Mouse (Mus musculus) liver, postnatal 0 days (tissue): ENCODE measurements at regions not wholly inside any gene's neighbourhood (a gene's known extent, or its start where the extent isn't known, plus 50 kb on each side); places are given as distances from the start of the nearest gene placed in this dataset.

Experiments used
- ATAC-seq: fragments of 200-750 bp; cut with Nextera tagmentation; 2 replicates; pipeline ENCODE4 v1.8.0; 2017; ENCODE audit warnings: mild to moderate bottlenecking, moderate library complexity
- DNase-seq: peaks from one replicate; pipeline ENCODE4 v3.0.0-alpha.2; 2016
- H3K27ac ChIP-seq: fragments of 300-500 bp; sonication (generic); 2 replicates; pipeline ENCODE4 v1.5.1; 2014; ENCODE audit warnings: antibody characterized with exemption, moderate library complexity, mild to moderate bottlenecking, low read depth
- H3K27me3 ChIP-seq: fragments of 300-500 bp; sonication (generic); 2 replicates; pipeline ENCODE4 v1.6.1; 2014; ENCODE audit warnings: low read length, control low read depth, mixed read lengths; ENCODE audit not compliant: insufficient read depth
- H3K36me3 ChIP-seq: fragments of 300-500 bp; sonication (generic); replicated peaks from 2 replicates; pipeline ENCODE4 v1.6.1; 2014; ENCODE audit warnings: mild to moderate bottlenecking, control low read depth, low read length, moderate library complexity, mixed read lengths; ENCODE audit not compliant: insufficient read depth
- H3K4me1 ChIP-seq: fragments of 300-500 bp; sonication (generic); 2 replicates; pipeline ENCODE4 v1.6.1; 2014; ENCODE audit warnings: antibody characterized with exemption, mild to moderate bottlenecking, control low read depth; ENCODE audit not compliant: insufficient read depth
- H3K4me2 ChIP-seq: fragments of 300-500 bp; sonication (generic); 2 replicates; pipeline ENCODE4 v1.6.1; 2014; ENCODE audit warnings: low read depth, mild to moderate bottlenecking, low read length, moderate library complexity, mixed read lengths
- H3K4me3 ChIP-seq: fragments of 300-500 bp; sonication (generic); 2 replicates; pipeline ENCODE4 v1.5.1; 2014; ENCODE audit warnings: low read depth, low read length
- H3K9ac ChIP-seq: fragments of 300-500 bp; sonication (generic); replicated peaks from 2 replicates; pipeline ENCODE4 v1.6.1; 2014; ENCODE audit warnings: mild to moderate bottlenecking, moderate library complexity
- H3K9me3 ChIP-seq: fragments of 300-500 bp; sonication (generic); 2 replicates; pipeline ENCODE4 v1.6.1; 2016; ENCODE audit warnings: mild to moderate bottlenecking, control low read depth, low read length, mixed read lengths
- CTCF ChIP-seq: sonication (generic); IDR thresholded peaks from 2 replicates; pipeline ENCODE4 v1.5.1; 2016; ENCODE audit warnings: antibody characterized with exemption, low read depth
- EP300 ChIP-seq: IDR thresholded peaks from 2 replicates; pipeline ENCODE4 v1.6.1; 2016; ENCODE audit warnings: antibody characterized with exemption, low read depth, mild to moderate bottlenecking
- WGBS: fragments of 180-500 bp; shearing (Covaris S2); extraction: QIAGEN DNeasy Blood & Tissue Kit; methylation state at CpG from one replicate; pipeline ENCODE4 v1.1.7; 2014; ENCODE audit not compliant: insufficient replicate concordance; 5-methylcytosine and 5-hydroxymethylcytosine counted together

GRCm38 (mm10) chr16:23690061-23690460 lies 169.4 kb upstream of the Masp1 start:
- no peaks in the 10 kb centered on the region for H3K36me3 ChIP-seq
- 95% methylated on average over 2 of the region's 2 CpGs for WGBS
- DNase-seq: no peak
- no peaks in the 10 kb centered on the region for H3K4me1 ChIP-seq
- no peak overlapping the region for H3K4me2 ChIP-seq
- no peak for TF ChIP-seq EP300
- TF ChIP-seq CTCF: no peak
- no peak overlapping the region for H3K9ac ChIP-seq
- no peaks in the 10 kb centered on the region for H3K9me3 ChIP-seq
- no peak overlapping the region for H3K4me3 ChIP-seq
- no peak for ATAC-seq
- H3K27ac ChIP-seq: no peak overlapping the region
- H3K27me3 ChIP-seq: no peaks in the 10 kb centered on the region

DNA sequence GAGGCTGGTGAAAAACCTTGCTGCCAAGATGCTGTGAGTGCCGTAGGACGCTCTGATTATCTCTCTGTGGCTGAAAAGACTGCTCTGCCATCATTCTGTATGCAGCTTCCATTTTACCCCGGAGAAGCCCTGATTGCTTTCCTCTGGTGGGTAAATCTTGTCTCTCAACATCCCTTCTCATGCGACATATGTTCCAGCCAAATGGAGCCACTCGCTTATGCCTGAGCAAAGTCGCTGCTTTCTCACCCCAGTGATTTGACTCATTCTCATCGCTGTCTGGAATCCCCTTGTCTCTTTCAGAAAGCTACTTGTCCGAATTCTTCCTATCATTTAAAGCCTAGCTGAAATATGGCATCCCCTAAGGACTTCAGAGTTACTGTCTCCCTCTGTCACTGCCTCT lies 166.2 kb upstream of the Masp1 start:
- Histone ChIP-seq H3K27me3 (no peaks in the 10 kb centered on the region), H3K4me3 (no peak overlapping the region), H3K9ac (no peak overlapping the region), H3K4me2 (no peak overlapping the region), H3K9me3 (no peaks in the 10 kb centered on the region), H3K36me3 (no peaks in the 10 kb centered on the region), H3K27ac (no peak overlapping the region), H3K4me1 (no peaks in the 10 kb centered on the region)
- WGBS: 82% methylated on average over 8 of the region's 8 CpGs
- TF ChIP-seq EP300 (no peak), CTCF (no peak)
- DNase-seq (no peak), ATAC-seq (no peak)

GRCm38 (mm10) chr16:23680434-23680833 lies 159.8 kb upstream of the Masp1 start:
- Histone ChIP-seq H3K9me3 (no peaks in the 10 kb centered on the region), H3K9ac (no peak overlapping the region), H3K36me3 (no peaks in the 10 kb centered on the region), H3K4me3 (no peak overlapping the region), H3K4me2 (no peak overlapping the region), H3K27ac (no peak overlapping the region), H3K4me1 (no peaks in the 10 kb centered on the region), H3K27me3 (no peaks in the 10 kb centered on the region)
- no peak for DNase-seq
- TF ChIP-seq CTCF: no peak
- no peak for ATAC-seq
- WGBS: 45% methylated on average over 2 of the region's 2 CpGs

- Histone ChIP-seq H3K4me3 (no peak overlapping the region), H3K4me1 (no peaks in the 10 kb centered on the region), H3K36me3 (no peaks in the 10 kb centered on the region), H3K9ac (no peak overlapping the region), H3K9me3 (no peaks in the 10 kb centered on the region), H3K27me3 (no peaks in the 10 kb centered on the region), H3K4me2 (no peak overlapping the region), H3K27ac (no peak overlapping the region)
- ATAC-seq (no peak), DNase-seq (no peak)
- WGBS: 75% methylated on average over 6 of the region's 6 CpGs
- TF ChIP-seq CTCF (no peak), EP300 (no peak)
These were observed 151.8 kb upstream of the Masp1 start for GRCm38 (mm10) chr16:23672375-23672774.

GRCm38 (mm10) chr16:23670161-23670560 lies 149.5 kb upstream of the Masp1 start:
- no peaks in the 10 kb centered on the region for H3K27me3 ChIP-seq
- no peak overlapping the region for H3K27ac ChIP-seq
- H3K4me1 ChIP-seq: no peaks in the 10 kb centered on the region
- H3K4me3 ChIP-seq: no peak overlapping the region
- no peak for DNase-seq
- TF ChIP-seq EP300: no peak
- no peak for TF ChIP-seq CTCF
- H3K4me2 ChIP-seq: no peak overlapping the region
- H3K9me3 ChIP-seq: no peaks in the 10 kb centered on the region
- WGBS: 77% methylated on average over 4 of the region's 4 CpGs
- ATAC-seq: no peak
- no peaks in the 10 kb centered on the region for H3K36me3 ChIP-seq
- H3K9ac ChIP-seq: no peak overlapping the region

DNA sequence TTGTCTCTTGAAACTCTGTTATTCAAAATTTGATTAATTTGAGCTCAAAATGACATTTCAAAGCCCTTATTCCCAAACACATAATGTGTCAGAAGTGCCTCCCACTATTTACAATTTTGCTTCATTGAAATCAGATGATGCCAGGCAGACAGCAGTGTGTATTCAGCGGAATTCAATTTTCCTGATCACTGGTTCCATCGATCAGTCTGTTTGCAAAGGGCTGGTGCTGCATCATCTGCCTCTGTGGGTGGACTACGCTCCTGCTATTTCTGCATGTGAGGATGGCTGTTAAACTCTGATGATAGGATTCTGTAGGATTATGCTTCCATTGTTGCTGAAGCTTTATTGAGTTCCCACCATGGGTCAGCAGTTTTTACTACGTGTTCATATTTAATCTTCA lies 149.0 kb upstream of the Masp1 start:
- H3K27ac ChIP-seq: no peak overlapping the region
- TF ChIP-seq CTCF: no peak
- TF ChIP-seq EP300: no peak
- no peaks in the 10 kb centered on the region for H3K4me1 ChIP-seq
- ATAC-seq (no peak), DNase-seq (no peak)
- no peaks in the 10 kb centered on the region for H3K36me3 ChIP-seq
- H3K4me3 ChIP-seq: no peak overlapping the region
- no peak overlapping the region for H3K4me2 ChIP-seq
- no peak overlapping the region for H3K9ac ChIP-seq
- WGBS: 79% methylated on average over 4 of the region's 4 CpGs
- no peaks in the 10 kb centered on the region for H3K9me3 ChIP-seq
- no peaks in the 10 kb centered on the region for H3K27me3 ChIP-seq
